Mouse (Mus musculus): ENCODE results near the gene Robo2. TPM values are rescaled to one million over a fixed set of nuclear protein-coding genes. Genes with fewer than 3 reads are reported as not detected.

Robo2 gene
- total and polyA plus RNA-seq, 3 experiments = not detected

DNA sequence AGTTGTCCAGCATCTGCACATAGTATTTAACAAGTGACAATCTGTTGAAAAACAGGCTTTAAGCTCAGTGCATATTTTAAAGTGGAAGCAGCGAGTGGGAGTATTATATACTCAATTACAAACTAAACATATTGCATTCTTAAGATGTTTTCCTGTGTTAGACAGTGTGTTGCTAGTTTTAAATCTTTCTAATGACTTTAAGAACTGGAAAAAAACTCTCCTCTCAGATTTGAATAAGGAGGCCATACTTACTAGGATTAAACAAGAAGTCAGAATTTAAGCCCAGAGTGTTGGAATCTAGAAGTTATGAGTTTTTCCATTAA is 453.1 kb downstream of the Robo2 start:
- DNase-seq (ENCODE audit: low read depth, low spot score) = no peak
- no peaks in the 10 kb centered on the region for H3K9me3 ChIP-seq (replicated peaks; ENCODE audit: insufficient read depth, low read length)
- no peaks in the 10 kb centered on the region for H3K79me2 ChIP-seq (ENCODE audit: control insufficient read depth, insufficient read depth, low read length, poor library complexity)
- H3K4me3 ChIP-seq (ENCODE audit: control insufficient read depth in 1 of 2, insufficient read depth in 1 of 2, low read depth in 2 of 2, low read length in 2 of 2) = no peak overlapping the region
- no peaks in the 10 kb centered on the region for H3K27me3 ChIP-seq (ENCODE audit: control insufficient read depth in 1 of 2, insufficient read depth in 2 of 2, low read length in 2 of 2)
- no peaks in the 10 kb centered on the region for H3K36me3 ChIP-seq (ENCODE audit: control insufficient read depth in 1 of 2, insufficient read depth in 2 of 2, low read length in 2 of 2)
- H3K27ac ChIP-seq (ENCODE audit: control insufficient read depth, low read depth, low read length) = no peak overlapping the region
- no peak overlapping the region for H3K9ac ChIP-seq (ENCODE audit: control insufficient read depth, low read depth, low read length, poor library complexity, severe bottlenecking)
- H3K4me1 ChIP-seq (ENCODE audit: control insufficient read depth in 1 of 2, insufficient read depth in 2 of 2, low read length in 2 of 2) = no peaks in the 10 kb centered on the region
- no peak for TF ChIP-seq KAT2A (conservative IDR thresholded peaks at IDR 0.05; ENCODE audit: low read depth, low read length)
- TF ChIP-seq MXI1 (IDR thresholded peaks at IDR 0.05; ENCODE audit: low read depth, low read length) = no peak
- no peak for TF ChIP-seq HCFC1 (IDR thresholded peaks at IDR 0.05; ENCODE audit: low read depth, low read length)
- TF ChIP-seq ZKSCAN1 (IDR thresholded peaks at IDR 0.05; ENCODE audit: low read depth, low read length) = no peak

DNA sequence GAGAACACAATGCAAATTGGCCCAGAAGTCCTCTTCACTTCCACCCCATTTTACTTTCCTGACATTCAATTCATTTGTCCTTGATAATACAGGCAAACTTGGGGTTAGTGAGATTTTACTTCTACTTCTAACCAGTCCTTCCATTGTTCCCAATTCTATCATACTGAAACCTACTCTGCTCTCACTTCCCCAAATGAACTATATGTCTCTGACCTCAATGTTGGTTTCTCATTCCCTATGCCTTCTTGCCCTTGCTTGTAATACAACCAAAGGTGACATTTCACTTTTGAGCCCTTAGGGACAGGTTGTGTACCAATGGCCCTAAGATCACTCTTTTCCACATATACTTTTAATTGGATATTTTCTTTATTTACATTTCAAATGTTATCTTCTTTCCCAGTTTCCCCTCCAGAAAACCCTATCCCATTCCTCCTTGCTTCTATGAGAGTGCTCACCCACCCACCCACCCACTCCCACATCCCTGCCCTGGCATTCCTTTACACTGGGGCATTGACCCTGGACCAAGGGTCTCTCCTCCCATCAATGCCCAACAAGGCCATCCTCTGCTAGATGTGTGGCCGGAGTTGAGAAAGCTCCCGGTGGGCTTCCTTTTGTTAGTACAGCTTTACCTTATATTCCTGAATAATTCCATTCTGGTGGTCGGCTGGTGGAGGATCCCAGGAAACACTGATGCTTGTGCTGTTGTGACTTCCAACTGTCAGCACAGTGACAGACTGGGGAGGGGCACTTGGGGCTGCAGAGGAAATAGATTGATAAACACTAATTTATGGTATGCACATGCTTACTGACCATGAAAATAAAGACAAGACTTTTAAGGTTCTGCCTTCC is 453.7 kb downstream of the Robo2 start:
- Histone ChIP-seq H3K9me3 (replicated peaks; ENCODE audit: insufficient read depth, low read length) (no peaks in the 10 kb centered on the region), H3K36me3 (ENCODE audit: control insufficient read depth in 1 of 2, insufficient read depth in 2 of 2, low read length in 2 of 2) (no peaks in the 10 kb centered on the region)
- TF ChIP-seq NRF1 (IDR thresholded peaks at IDR 0.05; ENCODE audit: insufficient read depth, low read depth, low read length, poor library complexity, severe bottlenecking) (no peak), GATA1 (IDR thresholded peaks at IDR 0.05; ENCODE audit: low read depth, low read length) (no peak), TAL1 (IDR thresholded peaks at IDR 0.05; ENCODE audit: low read length) (no peak), POLR2A (IDR thresholded peaks at IDR 0.05; ENCODE audit: control insufficient read depth in 1 of 2, insufficient read depth in 1 of 2, low read depth in 1 of 2, low read length in 2 of 2, poor library complexity in 1 of 2) (no peak), SIN3A (IDR thresholded peaks at IDR 0.05; ENCODE audit: low read length) (no peak), MAFK (IDR thresholded peaks at IDR 0.05; ENCODE audit: borderline replicate concordance, low read depth, low read length) (no peak), TCF12 (IDR thresholded peaks at IDR 0.05; ENCODE audit: low read depth, low read length) (no peak), E2F4 (IDR thresholded peaks at IDR 0.05; ENCODE audit: borderline replicate concordance, low read depth, low read length) (no peak), ETS1 (IDR thresholded peaks at IDR 0.05; ENCODE audit: low read depth, low read length) (no peak)

DNA sequence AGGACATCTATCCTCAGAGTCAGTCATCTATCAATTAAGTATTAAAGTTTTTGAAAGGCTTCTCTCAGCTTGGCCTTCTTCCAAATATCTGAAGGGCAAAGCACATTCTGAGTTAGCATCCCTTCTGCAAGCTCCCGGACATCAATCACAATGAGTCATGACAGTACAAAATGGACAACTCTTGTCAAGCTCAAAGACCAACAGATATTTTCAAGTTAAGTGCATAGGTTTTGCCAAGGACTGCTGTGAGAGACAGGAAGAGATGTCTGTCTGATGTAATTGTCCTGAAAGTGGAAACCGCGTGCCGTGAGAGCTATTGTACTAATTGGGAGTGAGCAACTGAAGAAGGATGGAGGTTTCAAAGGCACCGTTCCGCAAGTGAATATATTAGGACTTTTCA is 465.5 kb downstream of the Robo2 start:
- DNase-seq (ENCODE audit: low read depth, low spot score) = no peak
- no peaks in the 10 kb centered on the region for H3K79me2 ChIP-seq (ENCODE audit: control insufficient read depth, insufficient read depth, low read length, poor library complexity)
- H3K4me3 ChIP-seq (ENCODE audit: control insufficient read depth in 1 of 2, insufficient read depth in 1 of 2, low read depth in 2 of 2, low read length in 2 of 2) = no peak overlapping the region
- no peak overlapping the region for H3K27ac ChIP-seq (ENCODE audit: control insufficient read depth, low read depth, low read length)
- no peaks in the 10 kb centered on the region for H3K36me3 ChIP-seq (ENCODE audit: control insufficient read depth in 1 of 2, insufficient read depth in 2 of 2, low read length in 2 of 2)
- no peaks in the 10 kb centered on the region for H3K27me3 ChIP-seq (ENCODE audit: control insufficient read depth in 1 of 2, insufficient read depth in 2 of 2, low read length in 2 of 2)
- H3K4me1 ChIP-seq (ENCODE audit: control insufficient read depth in 1 of 2, insufficient read depth in 2 of 2, low read length in 2 of 2) = no peaks in the 10 kb centered on the region
- H3K9ac ChIP-seq (ENCODE audit: control insufficient read depth, low read depth, low read length, poor library complexity, severe bottlenecking) = no peak overlapping the region
- TF ChIP-seq RCOR1 (IDR thresholded peaks at IDR 0.05; ENCODE audit: low read depth, low read length) = no peak
- no peak for TF ChIP-seq POLR2AphosphoS5 (IDR thresholded peaks at IDR 0.05; ENCODE audit: borderline replicate concordance, low read depth, low read length)
- TF ChIP-seq MXI1 (IDR thresholded peaks at IDR 0.05; ENCODE audit: low read depth, low read length) = no peak
- no peak for TF ChIP-seq TCF12 (IDR thresholded peaks at IDR 0.05; ENCODE audit: low read depth, low read length)
- TF ChIP-seq SMC3 (IDR thresholded peaks at IDR 0.05; ENCODE audit: low read depth, low read length) = no peak
- TF ChIP-seq BHLHE40 (IDR thresholded peaks at IDR 0.05; ENCODE audit: borderline replicate concordance, low read depth, low read length) = no peak
- TF ChIP-seq E2F4 (IDR thresholded peaks at IDR 0.05; ENCODE audit: borderline replicate concordance, low read depth, low read length) = no peak
- no peak for TF ChIP-seq ZNF384 (IDR thresholded peaks at IDR 0.05; ENCODE audit: low read depth, low read length)
- no peak for TF ChIP-seq MEF2A (IDR thresholded peaks at IDR 0.05; ENCODE audit: extremely low read depth, insufficient replicate concordance, low read depth, low read length, poor library complexity, severe bottlenecking)
- no peak for TF ChIP-seq ZC3H11A (IDR thresholded peaks at IDR 0.05; ENCODE audit: low read depth, low read length)
- TF ChIP-seq GABPA (IDR thresholded peaks at IDR 0.05; ENCODE audit: low read depth, low read length) = no peak
- no peak for TF ChIP-seq MYC (IDR thresholded peaks at IDR 0.05; ENCODE audit: low read depth, low read length)
- TF ChIP-seq POLR2A (IDR thresholded peaks at IDR 0.05; ENCODE audit: control insufficient read depth in 1 of 2, insufficient read depth in 1 of 2, low read depth in 1 of 2, low read length in 2 of 2, poor library complexity in 1 of 2) = no peak
- no peaks in the 10 kb centered on the region for H3K9me3 ChIP-seq (replicated peaks; ENCODE audit: insufficient read depth, low read length)

More for the DNA sequence above, 453.7 kb downstream of the Robo2 start:
- no peak for DNase-seq (ENCODE audit: low read depth, low spot score)
- Histone ChIP-seq H3K27me3 (ENCODE audit: control insufficient read depth in 1 of 2, insufficient read depth in 2 of 2, low read length in 2 of 2) (no peaks in the 10 kb centered on the region), H3K27ac (ENCODE audit: control insufficient read depth, low read depth, low read length) (no peak overlapping the region), H3K4me3 (ENCODE audit: control insufficient read depth in 1 of 2, insufficient read depth in 1 of 2, low read depth in 2 of 2, low read length in 2 of 2) (no peak overlapping the region), H3K9ac (ENCODE audit: control insufficient read depth, low read depth, low read length, poor library complexity, severe bottlenecking) (no peak overlapping the region), H3K4me1 (ENCODE audit: control insufficient read depth in 1 of 2, insufficient read depth in 2 of 2, low read length in 2 of 2) (no peaks in the 10 kb centered on the region), H3K79me2 (ENCODE audit: control insufficient read depth, insufficient read depth, low read length, poor library complexity) (no peaks in the 10 kb centered on the region)

Data from MEL (cell line).